Mouse (Mus musculus) kidney, adult 18-20 months (tissue): ENCODE data around the gene Alg10b.
A peak's percentile ranks its signal among the peaks of the same experiment; 100 is the strongest.
"Not testable (repeated sequence)": the region's sequence is repeated elsewhere in the genome, so short reads cannot be mapped to it uniquely, and the experiment has no call there.

Experiments
- DNase-seq: peaks from one replicate; pipeline ENCODE4 v3.0.0; 2021

Gene Alg10b

DNA sequence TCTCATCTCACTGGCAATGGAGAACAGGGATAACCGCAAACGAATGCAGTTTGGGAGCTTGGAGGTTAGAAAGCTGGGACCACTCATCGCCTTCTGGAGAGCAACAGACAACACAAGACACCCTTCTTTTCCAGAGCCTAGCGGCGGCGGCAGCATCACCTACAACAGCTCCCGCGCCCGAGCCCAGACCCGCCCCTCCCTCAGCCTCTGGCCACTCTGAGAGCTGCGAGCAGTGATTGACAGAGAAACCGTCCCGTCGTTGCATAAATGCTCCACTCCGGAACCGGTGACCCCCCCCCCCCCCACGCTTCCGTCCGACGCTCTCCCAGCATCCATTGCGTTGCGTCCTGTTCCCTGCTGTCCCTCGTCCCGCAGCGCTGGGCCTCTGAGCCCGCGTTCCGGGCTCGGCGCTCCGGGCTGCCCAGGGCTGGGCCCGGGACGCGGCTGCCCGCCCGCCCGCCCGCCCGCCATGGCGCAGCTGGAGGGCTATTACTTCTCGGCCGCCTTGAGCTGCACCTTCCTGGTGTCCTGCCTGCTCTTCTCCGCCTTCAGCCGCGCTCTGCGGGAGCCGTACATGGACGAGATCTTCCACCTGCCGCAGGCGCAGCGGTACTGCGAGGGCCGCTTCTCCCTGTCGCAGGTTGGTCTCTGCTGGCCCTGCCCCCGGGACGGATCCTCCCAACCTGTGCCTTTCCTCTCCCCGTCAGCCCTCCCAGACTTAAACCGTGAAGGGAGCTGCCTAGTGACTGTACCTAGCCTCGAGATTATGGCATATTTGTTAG is at the start of gene Alg10b:
TSS of gene Alg10b (plus strand) at position 343 of the 782 bp plus-strand sequence.
- DNase-seq = peak; percentile 78

DNA sequence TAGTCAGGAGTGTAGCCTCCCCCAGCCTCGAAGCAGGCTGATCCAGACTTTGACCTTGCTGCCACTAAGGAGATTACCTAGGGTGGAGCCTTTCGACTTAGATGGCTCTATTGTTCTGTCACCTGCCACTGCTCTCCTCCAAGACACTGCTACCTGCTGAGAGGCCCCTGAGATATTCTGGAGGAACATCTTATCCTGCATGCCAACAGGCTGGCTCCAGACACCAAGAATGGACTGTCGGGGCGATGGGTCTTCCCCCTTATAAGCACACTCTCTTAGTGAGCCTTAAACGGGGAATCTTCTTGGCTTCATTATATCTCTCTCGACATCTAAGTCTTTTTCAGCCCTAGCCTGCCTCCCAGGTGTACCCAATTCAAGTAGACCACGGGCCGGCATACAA is 41.0 kb upstream of the Alg10b start:
- not testable (repeated sequence) for DNase-seq

DNA sequence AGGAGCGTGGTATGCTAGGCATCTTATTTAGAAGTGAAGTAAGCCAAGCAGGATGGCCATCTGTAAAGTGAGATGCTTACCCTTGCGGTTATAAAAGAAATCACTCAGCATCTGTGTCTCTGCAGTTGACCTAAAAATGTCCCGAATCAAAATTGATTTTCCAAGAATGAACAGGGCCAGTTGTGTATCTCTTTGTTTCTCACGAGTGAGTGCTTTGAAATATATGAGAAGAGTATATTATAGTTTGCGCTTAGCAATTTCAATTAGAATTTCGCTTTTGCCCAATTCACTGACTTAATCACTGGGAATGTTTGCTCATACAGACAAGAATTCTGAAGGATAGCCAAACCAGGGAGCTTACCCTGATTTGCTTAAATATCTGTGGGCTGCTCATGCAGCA is 40.6 kb upstream of the Alg10b start:
- DNase-seq = no peak

DNA sequence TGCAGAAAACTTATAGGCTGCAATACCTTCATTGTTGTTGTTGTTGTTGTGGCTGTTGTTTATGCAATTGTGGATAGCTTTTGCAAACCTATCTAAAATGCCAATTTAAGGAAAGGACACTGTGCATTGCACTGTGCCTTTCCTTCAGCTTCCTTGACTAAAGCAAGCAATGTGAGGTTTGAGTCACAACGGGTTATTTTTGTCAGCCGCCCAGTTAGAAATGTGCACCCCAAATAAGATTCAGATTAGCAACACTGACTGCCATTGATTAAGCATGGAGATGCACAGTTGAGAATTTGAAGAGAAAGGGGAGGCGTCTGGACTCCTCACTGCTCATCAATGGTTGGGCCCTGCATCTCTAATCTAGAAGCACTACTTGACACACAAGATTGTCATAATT is 39.4 kb upstream of the Alg10b start:
- DNase-seq = no peak

DNA sequence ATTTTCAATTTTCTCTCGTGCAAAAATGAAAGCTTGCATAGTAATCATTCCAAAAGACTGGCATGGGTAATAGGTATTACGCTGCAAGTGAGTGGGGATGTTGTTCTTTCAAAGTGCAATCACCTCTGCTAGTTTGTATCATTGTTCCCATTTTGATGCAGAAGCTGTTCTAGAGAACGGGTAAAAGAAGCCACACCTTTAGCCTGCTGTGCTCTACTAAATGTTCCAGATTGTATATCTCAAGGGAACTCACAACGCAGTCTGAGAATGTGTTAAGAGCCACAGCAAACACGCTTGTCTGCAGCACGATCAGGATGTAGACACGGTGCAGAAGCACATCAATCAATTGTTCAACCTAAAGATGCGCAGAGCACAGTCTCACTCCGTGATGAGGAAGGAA is 34.6 kb upstream of the Alg10b start:
- DNase-seq = no peak

DNA sequence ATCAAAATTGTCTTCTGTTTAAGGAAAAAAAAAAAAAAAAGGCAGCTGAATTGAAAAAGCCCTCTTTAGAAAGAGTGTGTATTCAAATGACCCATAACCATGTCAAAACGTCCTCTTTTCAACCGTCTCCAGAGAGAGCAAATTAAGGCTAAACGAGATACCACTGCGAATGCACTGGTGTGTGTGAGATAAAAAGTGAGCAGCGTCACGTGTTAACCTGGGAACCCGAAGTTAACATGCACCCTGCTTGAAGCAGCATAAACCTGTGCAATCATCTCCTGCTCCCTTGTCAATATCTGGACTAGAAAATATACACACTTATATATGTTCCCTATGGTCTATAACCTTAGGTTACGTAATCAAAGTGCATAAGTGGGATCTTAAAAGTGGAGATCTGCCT is 10.2 kb upstream of the Alg10b start:
- DNase-seq = no peak

DNA sequence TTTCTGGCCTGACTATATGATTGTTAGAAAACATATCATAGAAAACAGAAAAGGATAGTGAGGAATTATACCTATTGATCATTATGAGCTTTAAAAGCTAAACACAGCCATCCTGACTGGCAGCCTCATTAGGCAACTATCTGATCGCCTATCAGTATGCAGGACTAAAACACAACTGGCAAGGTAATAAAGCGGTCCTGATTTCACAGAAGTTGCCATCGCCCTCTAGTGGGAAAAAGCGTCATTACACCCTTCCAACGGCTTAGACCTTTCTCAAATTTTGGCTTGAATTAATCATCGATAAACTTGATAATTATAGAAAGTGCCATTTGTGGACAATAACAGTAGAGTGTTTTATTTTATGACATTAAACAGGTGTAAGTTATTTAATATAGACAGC is 9.2 kb upstream of the Alg10b start:
- DNase-seq = peak; percentile 52

DNA sequence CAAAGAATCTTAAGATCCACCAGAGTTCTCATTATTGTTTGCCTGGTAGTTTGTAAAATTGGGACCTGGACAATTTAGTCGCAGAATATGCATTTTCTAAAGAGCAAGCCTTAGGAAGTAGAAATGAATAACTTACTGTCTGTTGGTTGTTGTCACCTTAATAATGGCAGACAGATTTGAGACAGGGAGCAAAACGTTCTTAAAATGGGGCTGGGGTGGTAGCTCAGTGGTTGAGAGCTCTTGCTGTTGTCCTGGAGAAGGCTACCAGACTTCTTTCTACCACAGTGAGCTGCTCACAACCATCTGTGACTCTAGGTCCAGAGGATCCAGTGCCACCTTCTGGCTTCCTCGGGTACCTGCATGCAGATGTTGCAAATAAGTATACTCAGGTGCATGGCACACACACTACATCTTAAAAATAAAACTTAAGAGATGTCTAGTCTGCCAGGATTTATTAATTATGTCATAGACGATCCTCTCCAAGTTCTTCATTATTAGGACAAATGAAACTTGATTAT is 1.0 kb downstream of the Alg10b start:
- peak; percentile 9 for DNase-seq

DNA sequence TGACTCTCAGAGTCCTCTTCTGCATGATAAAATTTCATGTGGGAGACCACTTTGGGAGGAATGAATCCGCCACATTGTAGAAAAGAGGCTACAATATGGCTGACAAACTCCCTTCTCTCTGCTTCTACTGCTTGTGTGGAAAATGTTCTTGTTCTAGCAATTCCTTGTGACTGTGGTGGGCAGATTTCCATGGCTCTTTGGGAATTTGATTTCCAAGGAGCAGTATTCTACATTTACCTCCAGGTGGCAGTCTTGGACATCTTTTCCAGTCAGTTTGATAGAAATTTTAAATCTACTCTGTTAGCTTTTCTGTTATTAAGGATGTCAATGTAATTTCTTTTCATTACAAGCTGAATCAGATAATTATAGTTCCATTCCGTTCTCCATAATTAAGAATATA is 13.5 kb downstream of the Alg10b start:
- no peak for DNase-seq

DNA sequence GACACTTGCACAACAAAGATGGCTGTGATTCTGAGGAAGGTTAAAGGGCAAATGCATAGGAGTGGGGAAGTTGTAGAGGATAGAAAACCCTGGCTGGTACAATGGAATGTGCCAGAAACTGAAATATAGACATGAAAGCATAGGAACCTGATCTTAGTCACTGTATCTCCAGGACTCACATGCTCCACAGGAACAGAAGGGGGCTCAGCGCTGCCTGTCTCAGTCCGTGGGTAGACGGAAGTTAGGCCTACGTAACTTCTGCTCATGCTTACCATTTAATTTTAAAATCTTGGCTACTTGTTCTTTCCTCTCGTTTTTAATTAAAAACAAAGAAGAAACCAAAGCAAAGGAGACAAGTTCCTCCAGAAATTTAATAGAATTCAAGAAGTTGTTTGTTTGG is 20.0 kb downstream of the Alg10b start:
- no peak for DNase-seq

DNA sequence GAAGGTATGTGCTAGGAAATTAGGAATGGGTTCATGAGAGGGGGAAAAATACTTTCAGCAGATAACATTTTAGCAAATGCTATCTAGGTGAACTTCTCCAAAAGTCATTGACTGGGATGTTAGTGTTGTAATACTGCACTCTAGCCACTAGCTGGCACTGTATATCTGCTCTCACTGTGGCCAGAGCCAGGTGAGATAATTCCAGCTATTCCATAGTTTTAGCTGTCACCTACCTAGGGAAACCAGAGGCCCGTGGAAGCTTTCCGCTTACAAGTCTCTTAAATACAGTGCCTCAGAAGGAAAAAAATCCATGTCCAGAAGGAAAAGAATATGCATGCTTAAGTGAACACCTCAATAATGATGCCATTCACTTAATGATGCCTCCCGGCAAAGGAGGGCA is 25.6 kb downstream of the Alg10b start:
- DNase-seq = peak; percentile 11

DNA sequence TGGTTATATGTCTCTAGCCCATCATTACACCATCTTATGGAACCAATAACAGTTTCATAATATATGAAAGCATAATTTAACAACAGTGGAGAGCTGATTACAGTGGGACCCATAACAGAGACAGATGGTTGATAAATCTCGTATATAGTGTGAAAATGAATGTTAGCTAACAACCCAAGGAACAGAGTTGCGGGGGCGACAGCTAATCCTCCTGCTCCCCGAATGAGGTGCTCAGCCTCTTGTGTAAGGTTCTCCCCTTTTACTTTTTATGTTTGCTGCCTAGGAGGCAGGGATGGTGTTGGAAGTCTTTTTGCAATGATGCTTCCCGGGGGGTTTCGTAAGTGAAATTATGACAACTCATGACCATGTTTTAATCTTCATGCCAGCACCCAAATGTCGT is 58.8 kb downstream of the Alg10b start:
- no peak for DNase-seq
